Mouse (Mus musculus): ENCODE results near the gene Saa3.

GRCm38 (mm10) chr7:46746381-46746780, 30.9 kb upstream of the Saa3 start:
- no peak for TF ChIP-seq CTCF (IDR thresholded peaks at IDR 0.05; ENCODE audit: low read depth, low read length)
- TF ChIP-seq POLR2A (IDR thresholded peaks at IDR 0.05; ENCODE audit: borderline replicate concordance, low read depth, low read length), result no peak

Data from bone marrow macrophage, adult 2 months (primary cell).